Mouse (Mus musculus): ENCODE measurements around the gene Lcn3.
"Not testable (repeated sequence)": the region's sequence is repeated elsewhere in the genome, so short reads cannot be mapped to it uniquely, and the experiment has no call there.

The Lcn3 gene

GRCm38 (mm10) chr2:25765269-25765668 lies at the start of gene Lcn3:
Gene Lcn3, plus strand, starts transcription at chr2:25765569.
- no peak for DNase-seq (ENCODE audit: low spot score)

GRCm38 (mm10) chr2:25717222-25717621 lies 48.1 kb upstream of the Lcn3 start:
- DNase-seq (ENCODE audit: low spot score): no peak

DNA sequence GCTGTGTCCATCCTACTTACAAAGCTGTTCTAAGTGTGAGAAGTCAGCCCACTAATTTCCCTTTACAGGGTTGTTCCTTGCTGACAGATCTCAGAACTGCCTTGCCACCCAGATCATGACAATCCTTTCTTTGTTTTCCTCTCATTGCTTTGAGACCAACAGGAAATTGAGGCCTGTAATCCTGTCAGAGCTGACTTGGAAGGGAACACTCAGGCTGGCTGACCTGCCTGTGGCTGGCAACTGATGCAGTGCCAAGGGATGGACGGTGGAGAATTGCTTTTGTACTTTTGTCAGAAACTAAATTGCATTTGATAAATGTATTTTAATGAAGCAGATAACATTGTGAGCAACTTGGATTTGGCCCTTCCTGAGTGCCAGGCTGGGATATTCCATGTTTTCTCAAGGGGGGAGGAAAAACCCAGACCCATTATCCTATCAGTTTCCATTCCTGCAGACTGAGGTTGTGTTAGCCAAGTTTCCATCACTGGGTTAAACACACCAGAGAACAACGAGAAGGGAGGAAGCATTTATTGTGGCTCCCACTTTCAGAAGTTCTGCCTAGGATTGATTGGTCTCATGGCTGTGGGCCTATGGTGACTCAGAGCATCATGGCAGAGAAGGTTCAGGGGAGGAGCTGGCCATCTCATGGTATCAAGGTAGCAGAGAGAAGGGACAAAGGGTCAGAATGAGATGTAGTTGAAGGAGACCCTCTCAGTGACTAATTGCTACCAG lies 32.0 kb upstream of the Lcn3 start:
- DNase-seq (ENCODE audit: low spot score): no peak

GRCm38 (mm10) chr2:25736709-25737108 lies 28.7 kb upstream of the Lcn3 start, which contains the start of gene Obp2b:
Gene Obp2b, plus strand, starts transcription at chr2:25737009.
- DNase-seq (ENCODE audit: low spot score): not testable (repeated sequence)

DNA sequence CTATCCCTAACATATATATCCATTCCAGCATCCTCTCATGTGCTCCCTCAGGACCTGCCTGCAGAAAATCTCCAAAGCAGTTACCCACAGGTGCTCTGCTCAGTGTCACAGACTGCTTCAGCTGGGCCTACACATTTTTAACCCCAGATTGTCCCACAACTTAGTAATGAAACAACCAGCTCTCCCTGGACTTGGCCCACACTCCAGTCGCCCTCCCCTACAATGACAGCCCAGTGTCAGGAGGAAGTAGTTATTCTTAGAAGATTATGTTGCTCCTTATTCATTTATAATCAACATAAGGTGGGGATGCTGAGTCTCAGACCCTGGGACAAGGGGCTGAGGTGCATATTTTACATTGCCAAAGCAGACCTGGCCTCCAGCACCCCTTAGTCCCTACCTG lies 23.7 kb upstream of the Lcn3 start:
- DNase-seq (ENCODE audit: low spot score): no peak

- no peak for DNase-seq (ENCODE audit: low spot score)
Observed at GRCm38 (mm10) chr2:25754201-25754600, 11.2 kb upstream of the Lcn3 start.

DNA sequence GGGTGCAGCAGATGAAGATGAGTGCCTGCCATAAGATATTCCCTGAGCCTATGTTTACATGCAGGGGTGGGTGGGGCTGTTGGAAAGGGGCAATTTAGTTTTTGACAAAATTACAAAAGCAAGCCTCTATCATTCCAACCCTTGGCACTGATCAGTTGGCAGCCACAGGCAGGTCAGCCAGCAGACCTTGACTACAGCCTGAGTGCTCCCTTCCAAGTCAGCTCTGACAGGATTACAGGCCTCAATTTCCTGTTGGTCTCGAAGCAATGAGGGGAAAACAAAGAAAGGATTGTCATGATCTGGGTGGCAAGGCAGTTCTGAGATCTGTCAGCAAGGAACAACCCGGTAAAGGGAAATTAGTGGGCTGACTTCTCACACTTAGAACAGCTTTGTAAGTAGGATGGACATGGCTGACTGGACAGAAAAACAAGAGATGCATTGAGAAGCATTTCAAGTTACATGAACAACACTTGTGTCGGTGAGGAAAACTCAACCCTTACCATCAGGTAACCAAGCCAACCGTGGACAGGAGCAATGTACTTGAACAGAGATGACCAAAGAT lies 7.2 kb upstream of the Lcn3 start:
- DNase-seq (ENCODE audit: low spot score): no peak

DNA sequence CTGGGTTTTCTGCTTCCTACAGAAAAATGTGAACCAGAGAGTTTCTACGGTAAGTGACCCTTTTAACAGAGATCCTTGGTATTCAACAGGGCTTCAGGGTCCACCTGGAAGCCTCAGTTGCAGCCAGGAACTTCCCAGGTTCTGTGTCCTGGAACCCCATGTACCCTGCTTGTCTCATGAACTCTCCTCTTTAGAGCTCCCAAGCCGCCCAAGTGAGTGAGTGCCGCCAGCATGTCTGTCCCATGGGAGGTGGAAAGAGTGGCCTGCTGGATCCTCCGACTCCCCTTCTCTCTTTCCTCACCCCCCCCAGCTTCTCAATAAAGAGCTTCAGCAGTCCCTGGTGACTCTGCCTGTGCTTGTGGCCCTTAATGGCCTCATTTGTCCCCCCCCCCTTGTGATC lies 2.4 kb downstream of the Lcn3 start:
- DNase-seq (ENCODE audit: low spot score): no peak

DNA sequence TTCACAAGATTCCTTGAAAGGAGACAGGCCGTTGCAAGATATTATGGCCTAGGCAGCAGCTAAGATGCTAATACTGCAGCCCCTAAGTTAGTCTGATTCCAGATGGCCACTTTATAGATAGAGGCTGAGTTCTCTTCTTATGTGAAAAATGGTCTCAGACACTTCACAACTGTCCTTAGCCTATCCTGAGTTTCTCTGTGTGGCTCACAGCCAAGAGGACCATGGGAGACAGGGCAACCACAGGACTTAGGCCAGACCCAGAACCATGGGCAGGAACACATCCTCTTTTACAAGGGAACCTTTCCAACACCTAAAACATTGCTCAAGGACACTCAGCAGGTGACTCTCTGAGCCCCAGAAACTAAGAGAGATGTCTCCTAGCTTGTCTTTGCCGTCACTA lies 8.1 kb downstream of the Lcn3 start:
- DNase-seq (ENCODE audit: low spot score): no peak

- DNase-seq (ENCODE audit: low spot score): no peak
Observed at GRCm38 (mm10) chr2:25774640-25775039, 9.3 kb downstream of the Lcn3 start.

DNA sequence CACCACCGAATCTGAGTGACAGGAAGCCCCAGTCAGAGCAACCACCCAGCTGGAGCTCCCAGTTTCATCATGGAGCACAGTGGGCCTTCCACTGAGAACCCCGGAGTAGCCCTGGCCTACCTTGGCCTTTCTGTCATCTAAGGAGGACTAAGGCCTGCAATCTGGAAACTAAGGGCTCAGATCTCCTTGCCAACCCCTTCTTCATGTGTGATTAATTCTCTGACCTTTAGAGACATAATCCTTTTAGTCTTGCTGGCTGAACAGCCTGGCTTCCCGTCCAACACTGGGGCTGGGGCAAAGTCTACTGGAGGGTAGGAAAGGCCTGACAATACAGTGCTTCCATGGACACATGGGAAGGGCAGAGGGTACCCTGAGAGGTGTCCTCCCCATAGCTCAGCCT lies 10.6 kb downstream of the Lcn3 start:
- no peak for DNase-seq (ENCODE audit: low spot score)

- DNase-seq (ENCODE audit: low spot score): no peak
Observed at GRCm38 (mm10) chr2:25776717-25777116, 11.3 kb downstream of the Lcn3 start, which contains the start of gene Lcn11. Gene Lcn11, plus strand, starts transcription at chr2:25777017.

DNA sequence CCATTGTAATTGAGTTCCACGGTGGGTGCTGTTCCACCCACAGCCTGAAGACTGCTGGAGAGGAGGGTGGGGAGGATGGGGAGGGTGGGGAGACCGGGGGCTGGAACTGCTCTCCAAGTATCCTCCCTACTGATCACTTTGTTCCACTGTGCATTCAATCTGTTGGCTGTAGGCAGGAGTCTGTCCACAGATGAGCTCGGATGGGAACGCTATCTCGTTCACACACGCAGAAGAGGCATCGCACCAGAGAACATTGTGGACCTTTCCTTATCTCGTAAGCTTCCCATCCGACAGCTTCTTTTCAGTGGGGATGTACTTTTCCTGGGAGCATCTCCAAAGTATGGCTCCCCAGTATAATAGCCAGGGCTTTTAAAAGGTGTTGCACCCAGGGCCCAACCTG lies 13.7 kb downstream of the Lcn3 start:
- no peak for DNase-seq (ENCODE audit: low spot score)

DNA sequence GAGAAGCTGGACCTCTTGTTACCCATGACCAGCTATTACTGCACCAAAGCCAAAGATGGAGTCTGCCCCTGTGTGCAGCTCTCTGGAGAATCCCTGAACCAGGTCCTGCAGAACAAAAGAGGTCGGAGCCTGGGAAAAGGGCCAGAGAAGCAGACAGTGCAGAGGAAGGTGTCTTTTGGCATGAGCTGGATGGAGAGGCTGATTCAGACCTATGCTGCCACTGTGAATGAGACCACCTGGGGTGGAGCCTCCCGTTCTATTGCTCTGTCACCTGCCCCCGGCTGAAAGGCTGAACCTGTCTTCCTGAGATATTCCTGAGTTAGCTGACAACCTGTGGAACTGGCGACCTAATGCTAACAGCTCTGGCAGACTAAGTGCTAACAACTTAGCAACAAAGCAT lies 15.6 kb downstream of the Lcn3 start:
- DNase-seq (ENCODE audit: low spot score): no peak

DNA sequence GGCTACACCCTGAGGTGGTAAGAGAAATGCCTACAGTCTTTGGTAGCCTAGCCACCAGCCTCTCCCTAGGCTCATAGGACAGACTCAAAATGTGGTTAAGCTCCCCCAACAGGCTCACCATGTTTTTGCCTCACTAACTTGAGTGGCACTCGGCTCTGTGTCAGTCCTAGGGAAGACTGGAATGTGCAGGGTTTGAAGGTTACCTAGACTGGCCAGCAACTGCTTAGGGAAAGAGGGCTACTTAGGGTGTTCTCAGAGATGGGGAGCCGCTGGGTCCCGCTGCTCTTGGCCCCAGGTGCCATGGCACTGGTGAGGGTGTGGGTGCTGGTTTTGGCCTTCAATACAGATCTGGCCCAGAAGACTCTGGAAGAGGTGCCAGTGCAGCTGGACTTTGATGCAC lies 16.6 kb downstream of the Lcn3 start, which contains the start of gene Gm13539:
Gene Gm13539, plus strand, starts transcription at position 301 of the 400 bp plus-strand sequence.
- no peak for DNase-seq (ENCODE audit: low spot score)

- DNase-seq (ENCODE audit: low spot score): no peak
Observed at GRCm38 (mm10) chr2:25785573-25786322, 20.4 kb downstream of the Lcn3 start.

GRCm38 (mm10) chr2:25789092-25789491 lies 23.7 kb downstream of the Lcn3 start:
- DNase-seq (ENCODE audit: low spot score): no peak

GRCm38 (mm10) chr2:25797635-25798034 lies 32.3 kb downstream of the Lcn3 start:
- no peak for DNase-seq (ENCODE audit: low spot score)

- DNase-seq (ENCODE audit: low spot score): no peak
Observed at GRCm38 (mm10) chr2:25798065-25798464, 32.7 kb downstream of the Lcn3 start.

- no peak for DNase-seq (ENCODE audit: low spot score)
Observed at GRCm38 (mm10) chr2:25811711-25812110, 46.3 kb downstream of the Lcn3 start.

DNA sequence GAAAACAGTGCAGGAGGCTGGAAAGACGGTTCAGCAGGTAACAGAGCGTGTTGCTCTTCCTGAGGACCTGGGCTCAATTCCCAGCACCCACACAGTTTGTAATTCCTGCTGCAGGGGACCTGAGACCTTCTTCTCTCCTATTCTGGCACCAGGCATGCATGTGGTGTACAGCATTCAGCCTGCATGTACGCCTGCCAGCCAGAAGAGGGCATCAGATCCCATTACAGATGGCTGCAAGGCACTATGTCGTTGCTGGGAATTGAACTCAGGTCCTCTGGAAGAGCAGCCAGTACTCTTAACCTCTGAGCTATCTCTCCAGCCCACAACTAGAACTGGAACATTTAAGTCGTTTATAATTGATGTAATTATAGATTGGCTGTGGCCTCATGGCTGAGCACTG lies 48.0 kb downstream of the Lcn3 start:
- no peak for DNase-seq (ENCODE audit: low spot score)

- DNase-seq (ENCODE audit: low spot score): not testable (repeated sequence)
Observed at GRCm38 (mm10) chr2:25815748-25816147, 50.4 kb downstream of the Lcn3 start, which contains the start of gene Glt6d1. Gene Glt6d1, minus strand, starts transcription at chr2:25815848.
